Mouse (Mus musculus) neural tube, embryonic 11.5 days (tissue): ENCODE results near the gene Dynlrb1. TPM values are rescaled to one million over a fixed set of nuclear protein-coding genes. Genes with fewer than 3 reads are reported as not detected.

Experiments
- ATAC-seq: fragments of 200-750 bp; cut with Nextera tagmentation; 2 replicates; pipeline ENCODE4 v1.8.0; 2017; ENCODE audit warnings: moderate number of reproducible peaks, mild to moderate bottlenecking, moderate TSS enrichment, moderate library complexity; ENCODE audit not compliant: insufficient read depth, low FRiP score, low TSS enrichment
- DNase-seq: peaks from one replicate; pipeline ENCODE4 v3.0.0-alpha.2; 2015; ENCODE audit warnings: low spot score
- H3K27ac ChIP-seq: fragments of 300-500 bp; sonication (generic); 2 replicates; pipeline ENCODE4 v1.5.1; 2014; ENCODE audit warnings: low read depth, mild to moderate bottlenecking, low read length
- H3K27me3 ChIP-seq: fragments of 300-500 bp; sonication (generic); 2 replicates; pipeline ENCODE4 v1.6.1; 2014; ENCODE audit warnings: mild to moderate bottlenecking, low read length, mixed read lengths; ENCODE audit not compliant: control insufficient read depth, insufficient read depth
- H3K36me3 ChIP-seq: fragments of 300-500 bp; sonication (generic); 2 replicates; pipeline ENCODE4 v1.6.1; 2014; ENCODE audit warnings: mild to moderate bottlenecking, low read length, moderate library complexity, mixed read lengths; ENCODE audit not compliant: control insufficient read depth, insufficient read depth
- H3K4me1 ChIP-seq: fragments of 300-500 bp; sonication (generic); 2 replicates; pipeline ENCODE4 v1.6.1; 2014; ENCODE audit warnings: low read length, mixed read lengths; ENCODE audit not compliant: control insufficient read depth, insufficient read depth
- H3K4me2 ChIP-seq: fragments of 300-500 bp; sonication (generic); 2 replicates; pipeline ENCODE4 v1.6.1; 2014; ENCODE audit warnings: low read depth, mild to moderate bottlenecking, moderate library complexity
- H3K4me3 ChIP-seq: fragments of 300-500 bp; sonication (generic); 2 replicates; pipeline ENCODE4 v1.5.1; 2014; ENCODE audit warnings: low read depth, low read length
- H3K9ac ChIP-seq: fragments of 300-500 bp; sonication (generic); 2 replicates; pipeline ENCODE4 v1.6.1; 2014; ENCODE audit warnings: mild to moderate bottlenecking, low read length
- H3K9me3 ChIP-seq: fragments of 300-500 bp; sonication (generic); 2 replicates; pipeline ENCODE4 v1.6.1; 2016; ENCODE audit warnings: low read length; ENCODE audit not compliant: control insufficient read depth
- WGBS: fragments of 180-500 bp; shearing (Covaris S2); extraction: QIAGEN DNeasy Blood & Tissue Kit; methylation state at CpG from one replicate; pipeline ENCODE4 v1.1.7; 2014; 5-methylcytosine and 5-hydroxymethylcytosine counted together
- polyA plus RNA-seq: library from polyadenylated mRNA; unstranded; fragments of >200 nt; fragmentation: Nextera tagmentation; extraction: Ambion mirVana; gene quantifications from 2 replicates; pipeline ENCODE4 v1.2.1, GENCODE M21; 2014

Gene Dynlrb1
- polyA plus RNA-seq, 1 experiment from 2014 or later: 522 TPM

- Histone ChIP-seq H3K9me3 (no peaks in the 10 kb centered on the region), H3K36me3 (no peaks in the 10 kb centered on the region), H3K27me3 (no peaks in the 10 kb centered on the region), H3K27ac (no peak overlapping the region), H3K4me3 (no peak overlapping the region), H3K4me1 (no peaks in the 10 kb centered on the region), H3K4me2 (no peak overlapping the region), H3K9ac (no peak overlapping the region)
- no peak for ATAC-seq
- no peak for DNase-seq
- WGBS: 86% methylated on average over 4 of the region's 4 CpGs
Measured at GRCm38 (mm10) chr2:155287456-155288250, 51.3 kb downstream of the Dynlrb1 start.

- H3K4me3 ChIP-seq: no peak overlapping the region
- H3K27ac ChIP-seq: no peak overlapping the region
- no peaks in the 10 kb centered on the region for H3K36me3 ChIP-seq
- no peak overlapping the region for H3K4me2 ChIP-seq
- DNase-seq (no peak), ATAC-seq (no peak)
- H3K9me3 ChIP-seq: no peaks in the 10 kb centered on the region
- H3K27me3 ChIP-seq: no peaks in the 10 kb centered on the region
- H3K9ac ChIP-seq: no peak overlapping the region
- no peaks in the 10 kb centered on the region for H3K4me1 ChIP-seq
- 93% methylated on average over 8 of the region's 8 CpGs for WGBS
Measured at GRCm38 (mm10) chr2:155290066-155290465, 53.7 kb downstream of the Dynlrb1 start.

GRCm38 (mm10) chr2:155293382-155293781 lies 57.0 kb downstream of the Dynlrb1 start:
- H3K9ac ChIP-seq: no peak overlapping the region
- no peaks in the 10 kb centered on the region for H3K27me3 ChIP-seq
- DNase-seq: no peak
- H3K4me1 ChIP-seq: no peaks in the 10 kb centered on the region
- no peak overlapping the region for H3K4me2 ChIP-seq
- 89% methylated on average over 2 of the region's 2 CpGs for WGBS
- no peak overlapping the region for H3K27ac ChIP-seq
- H3K9me3 ChIP-seq: no peaks in the 10 kb centered on the region
- ATAC-seq: no peak
- H3K36me3 ChIP-seq: peaks cover 2% of the 10 kb centered on the region
- no peak overlapping the region for H3K4me3 ChIP-seq

GRCm38 (mm10) chr2:155293946-155294345 lies 57.6 kb downstream of the Dynlrb1 start:
- Histone ChIP-seq H3K4me1 (no peaks in the 10 kb centered on the region), H3K9ac (no peak overlapping the region), H3K4me3 (no peak overlapping the region), H3K9me3 (no peaks in the 10 kb centered on the region), H3K27ac (no peak overlapping the region), H3K36me3 (peaks cover 2% of the 10 kb centered on the region), H3K27me3 (no peaks in the 10 kb centered on the region), H3K4me2 (no peak overlapping the region)
- no peak for DNase-seq
- 94% methylated on average over 4 of the region's 4 CpGs for WGBS
- ATAC-seq: no peak

GRCm38 (mm10) chr2:155295453-155295852 lies 59.1 kb downstream of the Dynlrb1 start:
- 94% methylated on average over 6 of the region's 6 CpGs for WGBS
- Histone ChIP-seq H3K27me3 (no peaks in the 10 kb centered on the region), H3K9ac (no peak overlapping the region), H3K4me3 (no peak overlapping the region), H3K4me1 (no peaks in the 10 kb centered on the region), H3K27ac (no peak overlapping the region), H3K36me3 (peaks cover 2% of the 10 kb centered on the region), H3K9me3 (no peaks in the 10 kb centered on the region), H3K4me2 (no peak overlapping the region)
- DNase-seq (no peak), ATAC-seq (no peak)

- DNase-seq: no peak
- 91% methylated on average over 4 of the region's 4 CpGs for WGBS
Measured at GRCm38 (mm10) chr2:155299563-155299962, 63.2 kb downstream of the Dynlrb1 start.

More at GRCm38 (mm10) chr2:155299563-155299962, 63.2 kb downstream of the Dynlrb1 start:
- H3K9ac ChIP-seq: no peak overlapping the region
- no peaks in the 10 kb centered on the region for H3K9me3 ChIP-seq
- no peaks in the 10 kb centered on the region for H3K4me1 ChIP-seq
- H3K36me3 ChIP-seq: peaks cover 2% of the 10 kb centered on the region
- no peak overlapping the region for H3K27ac ChIP-seq
- no peak overlapping the region for H3K4me3 ChIP-seq
- H3K4me2 ChIP-seq: no peak overlapping the region
- no peak for ATAC-seq
- no peaks in the 10 kb centered on the region for H3K27me3 ChIP-seq

Other genes starting within 250 kb of the Dynlrb1 start
- 1.1 and 1.5 TPM in 2 replicates for gene Gm14226, start 218.3 kb upstream of the Dynlrb1 start, polyA plus RNA-seq
- 85.1 and 90.5 TPM in 2 replicates for gene Ahcy, start 162.0 kb upstream of the Dynlrb1 start, polyA plus RNA-seq
- 54.7 and 56.7 TPM in 2 replicates for gene Itch, start 103.0 kb upstream of the Dynlrb1 start, polyA plus RNA-seq
- 186 and 191 TPM in 2 replicates for gene Map1lc3a, start 39.8 kb downstream of the Dynlrb1 start, polyA plus RNA-seq
- 56.1 and 58.0 TPM in 2 replicates for gene Pigu, start 120.9 kb downstream of the Dynlrb1 start, polyA plus RNA-seq
- gene Trp53inp2, start 144.5 kb downstream of the Dynlrb1 start, polyA plus RNA-seq: 94.0 and 104 TPM in 2 replicates
- gene Ncoa6, start 237.4 kb downstream of the Dynlrb1 start, polyA plus RNA-seq: 33.7 and 34.7 TPM in 2 replicates